Mouse (Mus musculus): ENCODE measurements around the gene Faf1.

- no peak for TF ChIP-seq CTCF (conservative IDR thresholded peaks at IDR 0.05; ENCODE audit: low read length)
- no peak for TF ChIP-seq POU5F1 (IDR thresholded peaks at IDR 0.05; ENCODE audit: borderline replicate concordance, low read length)
Observed at GRCm38 (mm10) chr4:109974655-109975380, 298.4 kb downstream of the Faf1 start.
